Mouse (Mus musculus): ENCODE measurements around the gene Foxk2. TPM values are rescaled to one million over a fixed set of nuclear protein-coding genes. Genes with fewer than 3 reads are reported as not detected.

Gene Foxk2
- total RNA-seq (2022): 10 to 100 TPM; 26.8 to 32.9 (median 28.0) TPM

DNA sequence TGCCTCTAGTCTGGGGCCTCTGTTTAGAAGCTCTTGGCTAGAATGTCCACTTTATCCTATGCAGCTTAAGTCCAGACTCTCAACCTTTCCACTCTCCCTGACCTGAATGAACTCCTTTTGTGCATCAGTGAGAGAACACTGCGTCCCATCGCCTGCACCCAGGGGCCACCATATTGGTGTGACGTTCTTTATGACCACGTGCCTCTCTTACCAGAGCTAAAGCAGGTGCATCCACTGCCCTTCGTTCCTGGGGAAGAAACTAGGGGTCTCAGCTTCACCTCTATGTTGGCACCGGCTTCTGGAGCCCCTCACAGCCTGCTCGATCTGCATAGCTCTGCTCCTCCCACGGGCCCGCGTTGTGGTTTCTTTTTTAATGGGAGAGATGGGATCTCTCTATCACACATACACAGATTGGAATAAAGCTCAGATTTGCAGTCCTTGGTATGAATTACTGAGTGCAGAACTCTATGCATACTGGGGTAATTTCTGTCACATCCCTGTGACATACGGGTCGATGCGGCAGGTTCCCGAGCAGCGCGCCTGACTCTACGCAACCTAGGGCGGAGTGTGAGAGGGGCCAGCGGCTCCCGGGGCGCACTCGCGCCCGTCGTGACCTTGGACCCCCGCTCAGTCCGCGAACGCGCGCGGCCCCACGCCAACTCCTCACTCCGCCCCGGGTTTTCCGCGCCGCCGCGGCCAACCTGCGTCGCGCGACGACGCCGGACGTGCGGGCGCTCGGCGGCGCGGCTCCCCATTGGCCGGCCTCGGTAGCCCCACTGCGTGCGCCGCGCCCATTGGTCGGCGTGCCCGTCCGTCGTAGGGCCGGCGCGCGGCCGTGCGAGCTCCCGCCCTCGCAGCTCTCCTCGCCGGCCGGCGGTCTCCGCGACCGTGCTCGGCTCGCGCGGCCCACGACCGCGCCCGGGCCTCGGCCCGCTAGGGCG, at the start of gene Foxk2:
Foxk2 (plus strand) TSS at position 831 of the 941 bp plus-strand sequence.
- DNase-seq (ENCODE audit: low spot score in 2 of 2): peak; percentile 76 to 88

DNA sequence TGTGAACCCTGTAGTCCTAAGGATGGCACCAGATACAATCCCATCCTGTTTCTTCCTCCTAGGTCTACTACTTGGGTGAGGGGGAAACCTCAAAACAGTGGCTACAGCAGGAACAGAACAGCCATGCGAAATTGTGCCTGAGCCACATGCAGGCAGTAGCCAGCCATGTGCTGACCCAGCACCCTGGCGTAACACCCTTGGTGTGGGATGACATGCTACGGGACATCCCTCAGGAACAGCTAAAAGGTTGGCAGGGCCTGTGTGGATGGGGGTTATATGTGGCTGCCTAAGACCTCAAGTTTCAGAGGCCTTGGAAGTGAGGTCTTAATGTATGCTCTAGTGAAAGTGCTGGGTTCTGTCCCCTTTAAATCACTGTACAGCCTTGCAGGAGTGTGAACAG, 43.0 kb upstream of the Foxk2 start:
- DNase-seq (ENCODE audit: low spot score in 2 of 2): peak; percentile 17 to 30

DNA sequence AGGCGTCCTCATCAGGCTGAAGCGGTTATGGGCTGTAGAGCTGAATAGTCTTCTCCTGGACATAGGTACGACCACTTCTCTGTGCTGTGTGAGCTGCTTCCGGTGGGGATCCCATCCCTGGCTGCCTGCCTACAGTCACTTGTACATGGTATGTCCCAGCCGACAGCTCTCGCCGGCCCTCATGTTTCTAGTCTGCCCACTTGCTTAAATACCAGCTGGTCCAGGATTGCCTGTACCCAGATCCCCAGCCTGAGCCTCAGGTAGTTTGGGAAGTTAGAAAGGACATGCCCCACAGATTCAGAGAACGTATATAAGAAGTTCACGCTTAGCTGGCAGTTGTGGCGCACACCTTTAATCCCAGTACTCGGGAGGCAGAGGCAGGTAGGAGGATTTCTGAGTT, 40.0 kb upstream of the Foxk2 start:
- no peak for DNase-seq (ENCODE audit: low spot score in 2 of 2)

DNA sequence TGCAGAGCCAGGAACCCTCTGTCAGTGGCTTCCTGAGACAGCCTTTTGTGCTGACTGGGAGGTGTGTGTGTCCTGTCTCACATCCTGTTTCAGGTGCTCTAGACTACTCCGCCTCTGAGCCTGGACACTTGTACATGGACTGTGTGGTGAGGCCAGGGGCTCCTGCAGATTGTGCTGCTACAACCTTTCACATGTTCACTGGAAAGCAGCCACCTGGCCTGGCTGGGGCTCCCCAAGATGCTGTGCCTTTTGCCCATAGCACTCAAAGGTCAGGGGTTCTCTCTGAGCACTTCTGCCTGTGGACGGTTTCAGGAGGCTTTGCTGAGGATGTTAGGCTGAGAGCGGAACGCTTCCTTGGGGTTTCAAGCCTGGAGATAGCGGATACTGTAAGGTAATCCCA, 39.0 kb upstream of the Foxk2 start:
- DNase-seq (ENCODE audit: low spot score in 2 of 2): no peak

DNA sequence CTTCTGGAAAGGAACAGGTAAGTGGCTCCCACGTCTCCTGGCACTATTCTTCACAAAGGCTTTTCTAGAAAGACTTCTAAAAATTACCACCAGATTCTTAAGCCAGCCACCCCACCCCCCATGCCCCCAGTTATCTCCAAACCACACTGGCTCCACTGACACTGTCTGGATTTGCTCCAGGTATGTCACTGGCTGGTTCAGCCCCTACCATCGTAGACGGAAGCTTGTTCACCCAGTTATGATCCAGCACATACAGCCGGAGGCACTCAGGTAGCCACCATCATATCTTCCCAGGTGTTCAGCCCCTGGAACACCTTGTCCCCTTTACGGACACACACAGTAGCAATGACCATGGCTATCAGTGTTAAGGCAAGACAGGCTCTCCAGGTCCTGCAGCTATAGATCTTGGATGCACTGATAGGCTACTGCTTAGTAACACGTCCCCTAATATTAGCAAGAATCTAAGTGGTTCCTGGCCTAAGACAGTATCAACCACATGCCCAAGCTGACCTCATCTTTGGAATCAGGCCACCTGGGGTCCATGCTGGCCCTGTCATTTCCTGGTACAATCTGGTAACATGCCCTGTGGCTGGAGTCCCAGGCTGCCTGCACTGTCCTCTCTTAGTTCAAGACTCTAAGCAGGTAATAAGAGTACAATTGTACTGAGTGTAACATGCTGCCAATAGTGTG, 38.3 kb upstream of the Foxk2 start:
- no peak for DNase-seq (ENCODE audit: low spot score in 2 of 2)

DNA sequence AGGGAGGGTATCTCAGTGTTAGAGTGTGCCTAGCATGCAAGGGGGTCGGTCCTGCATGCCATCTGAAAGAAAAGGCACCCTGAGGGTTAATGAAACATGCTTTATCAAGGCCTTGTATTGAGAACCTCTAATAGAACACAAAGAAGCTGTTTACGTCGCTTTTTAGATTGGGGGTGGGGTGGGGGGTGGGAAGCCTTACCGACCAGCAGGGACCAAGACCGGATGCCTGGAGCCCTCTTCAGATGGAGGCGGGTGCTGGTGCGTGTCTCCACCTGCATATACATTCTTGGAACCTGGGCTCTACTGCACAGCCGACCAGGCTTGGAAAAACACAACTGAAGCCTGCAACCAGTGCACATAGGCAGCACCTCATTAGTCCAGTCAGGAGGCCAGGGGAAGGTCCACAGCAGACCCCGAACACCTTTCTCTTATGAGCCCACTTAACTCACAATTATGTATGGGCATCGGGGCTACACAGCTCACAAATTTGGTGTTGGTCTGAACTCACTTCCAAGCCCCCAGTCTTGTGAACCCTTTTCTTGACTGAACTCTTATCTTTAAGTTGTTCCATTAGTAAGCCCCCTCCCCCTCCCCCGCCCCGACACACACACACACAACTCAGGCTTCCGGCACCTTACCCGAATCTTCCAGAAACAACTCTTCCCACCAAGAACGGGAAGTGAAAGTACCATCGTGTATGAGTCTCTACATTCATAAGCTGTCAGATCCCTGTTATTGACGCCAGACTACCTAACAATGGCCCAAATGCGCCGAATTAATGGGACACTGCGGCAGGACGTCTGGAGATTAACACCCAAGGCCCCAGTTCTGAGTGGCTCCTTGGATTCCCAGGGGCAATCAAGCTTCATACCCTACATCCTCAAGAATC, 31.4 kb upstream of the Foxk2 start:
- DNase-seq (ENCODE audit: low spot score in 2 of 2): no peak

DNA sequence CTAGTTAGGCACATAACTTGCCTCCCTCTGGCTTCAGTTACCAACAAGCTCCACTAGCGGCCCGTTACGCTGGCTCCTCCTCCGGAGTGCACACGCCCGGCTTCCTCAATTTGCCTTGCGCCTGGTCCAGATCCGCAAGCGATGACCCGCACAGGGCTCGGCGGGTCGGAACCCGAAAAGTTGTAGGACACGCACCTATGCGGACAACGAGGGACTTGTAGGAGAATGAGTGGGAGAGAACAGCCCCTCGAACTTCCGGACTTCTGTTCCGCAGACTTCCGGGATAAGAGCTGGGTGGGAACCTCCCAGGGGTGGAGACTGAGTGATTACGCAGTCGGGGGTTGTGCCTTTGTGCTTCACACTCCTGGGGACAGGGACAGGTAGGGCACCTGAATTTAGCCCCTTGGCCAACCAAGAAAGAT, 30.8 kb upstream of the Foxk2 start, which contains the start of gene Cybc1:
Cybc1 (minus strand) TSS at position 305 of the 422 bp plus-strand sequence.
- DNase-seq (ENCODE audit: low spot score in 2 of 2): peak; percentile 44 to 60

DNA sequence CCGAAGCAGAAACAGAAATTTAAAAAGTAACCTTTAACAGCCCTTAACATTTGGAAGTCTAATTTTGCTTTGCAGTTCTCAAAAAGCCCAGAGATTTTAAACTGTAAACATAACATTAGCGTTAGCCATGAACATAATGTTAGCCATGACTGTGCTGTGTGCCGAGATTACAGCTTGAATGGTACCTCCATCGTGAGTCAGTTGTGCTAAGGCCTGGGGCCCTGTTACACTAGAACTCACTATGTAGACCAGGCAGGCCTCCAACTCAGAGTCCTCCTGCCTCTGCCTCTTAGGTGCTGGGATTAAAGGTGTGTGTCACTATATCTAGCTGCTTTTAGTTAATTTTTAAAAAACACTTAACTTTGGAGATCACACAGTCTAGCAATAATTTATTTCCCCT, 28.6 kb upstream of the Foxk2 start:
- DNase-seq (ENCODE audit: low spot score in 2 of 2): no peak

DNA sequence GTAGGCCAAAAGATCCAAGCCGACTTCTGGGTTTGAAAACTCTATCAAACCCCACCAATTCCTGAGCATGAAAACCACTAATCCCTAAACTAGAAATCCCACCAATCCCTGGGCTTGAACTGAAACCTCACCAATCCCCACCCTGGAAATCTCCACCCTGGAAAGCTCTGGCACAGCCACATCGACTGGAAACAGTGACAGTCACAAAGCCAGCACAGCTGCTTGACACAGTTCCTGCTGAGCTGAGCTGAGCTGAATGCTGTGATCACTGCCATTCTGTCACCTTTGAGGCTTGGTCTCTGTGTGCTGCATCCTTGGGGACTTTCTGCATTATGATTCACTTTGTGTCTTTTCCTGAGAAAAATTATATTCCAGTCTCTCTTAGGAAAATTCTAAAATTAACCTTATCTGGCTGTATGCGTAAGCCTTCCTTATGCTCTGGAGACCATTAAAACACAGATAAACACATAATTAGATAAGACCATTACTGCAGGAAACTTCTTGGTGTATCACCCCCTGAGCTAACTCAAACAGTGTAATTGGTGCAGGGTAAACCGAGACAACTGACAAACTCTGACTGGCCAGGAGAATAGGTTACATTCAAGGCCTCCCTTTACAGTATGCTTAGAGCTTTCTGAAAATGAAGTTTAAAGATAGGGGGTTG, 28.0 kb upstream of the Foxk2 start:
- DNase-seq (ENCODE audit: low spot score in 2 of 2): no peak

DNA sequence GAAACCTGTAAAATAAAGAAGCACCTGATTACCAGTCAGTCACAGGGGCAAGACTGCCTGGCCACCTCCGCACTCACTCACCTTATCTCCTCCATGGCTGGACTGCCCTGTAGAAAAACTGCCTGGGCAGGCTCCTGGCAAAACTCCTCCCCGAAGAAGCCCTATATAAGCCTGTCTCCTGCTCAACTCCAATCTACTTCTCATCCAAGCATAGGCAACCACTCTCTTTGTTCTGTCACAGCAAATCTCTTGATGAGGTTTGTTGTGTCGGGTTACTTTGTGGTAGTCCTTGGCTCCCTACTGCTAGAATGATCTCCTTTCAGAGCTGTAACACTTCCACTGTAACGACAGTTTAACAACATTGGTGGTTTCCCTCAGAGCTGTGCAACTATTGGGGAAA, 27.1 kb upstream of the Foxk2 start:
- no peak for DNase-seq (ENCODE audit: low spot score in 2 of 2)

DNA sequence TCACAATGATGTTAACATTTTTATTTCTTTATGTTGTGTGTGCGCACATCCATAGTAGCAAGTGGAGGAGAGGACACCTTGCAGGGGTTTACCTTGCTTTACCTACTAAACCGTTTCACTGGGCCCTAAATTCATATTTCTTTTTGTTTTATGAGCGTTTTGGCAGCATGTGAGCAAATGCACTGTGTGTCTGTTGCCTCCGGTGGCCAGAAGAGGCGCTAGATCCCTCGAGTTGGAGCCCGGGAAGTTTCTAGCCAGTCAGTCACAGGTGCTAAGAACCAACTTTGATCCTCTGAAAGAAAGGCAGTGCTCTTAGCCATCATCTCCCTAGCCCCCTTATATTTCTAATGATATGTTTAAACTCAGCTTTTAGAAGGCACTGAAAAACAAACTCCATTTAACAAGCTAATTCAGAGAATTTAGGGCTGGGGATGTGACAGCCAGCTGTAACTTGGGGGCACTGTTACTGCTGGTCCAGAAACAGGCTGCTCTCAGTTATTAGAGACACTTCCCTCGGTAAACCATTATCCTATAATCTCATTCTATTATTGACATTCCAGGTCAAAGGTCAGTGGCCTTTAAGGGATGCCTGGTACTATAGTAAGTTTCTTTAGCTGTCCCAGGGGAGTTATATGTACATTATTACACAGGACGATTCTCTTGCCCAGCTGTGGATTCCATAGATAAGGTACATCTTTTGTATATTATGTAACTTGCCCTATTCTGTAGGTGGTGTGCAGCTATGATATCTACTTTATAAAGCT, 24.1 kb upstream of the Foxk2 start:
- no peak for DNase-seq (ENCODE audit: low spot score in 2 of 2)

DNA sequence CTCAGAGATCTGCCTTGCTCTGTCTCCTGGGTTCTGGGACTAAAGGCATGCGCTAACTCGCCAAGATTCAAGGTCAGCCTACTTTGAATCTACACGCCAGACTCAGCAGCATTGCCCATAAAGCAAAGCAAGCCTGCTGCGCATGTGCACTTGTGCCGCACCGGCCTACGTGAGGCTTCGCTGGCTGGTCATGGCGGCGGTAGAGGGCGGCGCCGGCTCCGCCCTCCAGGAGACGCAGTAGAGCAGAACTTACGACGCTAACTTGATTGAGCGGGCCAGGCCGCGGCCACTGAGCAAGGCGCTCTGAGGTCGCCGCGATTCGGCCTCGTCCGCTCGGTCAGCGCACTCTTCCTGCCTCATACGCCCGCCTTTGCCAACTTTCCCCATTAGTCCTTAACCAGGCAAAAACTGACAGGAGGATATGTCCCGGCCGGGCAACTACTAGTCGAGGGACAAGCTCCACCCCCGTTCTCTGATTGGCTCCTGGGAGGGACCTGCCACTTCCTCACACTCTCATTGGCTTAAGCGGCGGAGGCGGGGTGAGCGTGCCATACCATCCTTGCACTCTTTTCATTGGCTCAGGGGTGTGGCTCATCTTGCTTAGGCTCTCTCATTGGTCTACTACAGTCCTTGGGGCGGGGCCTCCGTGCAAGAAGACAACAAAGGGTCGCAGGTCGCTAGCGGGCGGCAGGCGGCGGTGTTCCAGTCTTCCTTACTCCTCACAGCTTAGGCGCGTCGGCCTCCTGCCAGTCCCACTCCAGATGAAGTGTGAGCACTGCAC, 23.0 kb upstream of the Foxk2 start, which contains the start of gene Narf:
Narf (plus strand) TSS at position 690 of the 781 bp plus-strand sequence.
- peak; percentile 99 to 100 for DNase-seq (ENCODE audit: low spot score in 2 of 2)

DNA sequence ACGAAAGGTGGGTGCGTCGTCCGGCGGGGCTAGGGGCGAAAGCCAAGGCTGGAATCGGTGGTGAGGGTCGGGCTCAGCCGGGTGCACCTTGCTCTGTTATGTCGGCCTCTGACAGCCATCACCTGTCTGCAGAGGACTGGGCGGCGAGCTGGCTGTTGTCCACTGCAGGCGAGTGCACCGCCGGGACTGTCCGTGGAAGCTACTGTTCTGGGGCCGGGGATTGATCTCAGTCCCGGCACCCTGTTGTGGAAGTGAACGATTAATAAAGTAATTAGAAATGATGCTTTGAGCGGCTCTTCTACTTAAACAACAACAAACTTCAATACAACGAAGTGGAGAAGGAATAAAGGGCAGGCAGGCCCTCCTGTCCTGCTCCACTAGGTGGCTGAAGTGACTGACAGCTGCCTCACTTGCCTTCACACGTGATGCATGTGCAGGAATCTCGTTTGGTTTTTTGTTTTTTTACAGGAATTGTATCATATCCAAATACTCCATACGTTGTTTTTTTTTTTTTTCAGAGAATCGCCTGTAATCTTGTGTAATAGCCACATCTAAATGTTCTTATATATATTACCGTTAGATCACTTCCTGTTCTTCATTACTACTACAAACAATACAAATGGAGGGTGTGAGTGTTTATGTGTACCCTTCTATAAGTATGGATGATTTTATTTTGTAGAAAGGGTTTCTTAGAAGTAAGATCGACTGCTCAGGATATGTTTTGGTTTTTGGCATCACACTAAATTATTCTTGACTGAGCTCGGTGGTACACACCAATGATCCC, 22.3 kb upstream of the Foxk2 start:
- no peak for DNase-seq (ENCODE audit: low spot score in 2 of 2)

DNA sequence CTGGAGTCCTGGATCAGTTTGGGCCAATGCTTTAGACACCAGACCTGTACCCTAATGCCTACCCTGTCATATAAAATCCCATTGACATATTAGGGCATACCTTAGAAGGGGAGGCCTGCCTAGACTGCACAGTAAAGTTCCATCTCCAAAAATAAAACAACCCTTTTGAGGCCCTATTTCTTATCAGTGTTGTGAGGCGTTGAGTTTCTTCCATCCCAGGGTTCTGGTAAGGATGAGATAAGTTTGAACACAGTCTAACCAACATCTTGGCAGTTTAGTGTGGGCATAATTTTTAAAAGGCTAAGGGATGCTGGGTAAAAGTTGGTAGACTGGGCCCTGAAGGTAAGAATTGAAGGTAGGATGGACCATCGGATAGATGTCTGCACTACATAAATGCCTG, 20.1 kb upstream of the Foxk2 start:
- no peak for DNase-seq (ENCODE audit: low spot score in 2 of 2)

DNA sequence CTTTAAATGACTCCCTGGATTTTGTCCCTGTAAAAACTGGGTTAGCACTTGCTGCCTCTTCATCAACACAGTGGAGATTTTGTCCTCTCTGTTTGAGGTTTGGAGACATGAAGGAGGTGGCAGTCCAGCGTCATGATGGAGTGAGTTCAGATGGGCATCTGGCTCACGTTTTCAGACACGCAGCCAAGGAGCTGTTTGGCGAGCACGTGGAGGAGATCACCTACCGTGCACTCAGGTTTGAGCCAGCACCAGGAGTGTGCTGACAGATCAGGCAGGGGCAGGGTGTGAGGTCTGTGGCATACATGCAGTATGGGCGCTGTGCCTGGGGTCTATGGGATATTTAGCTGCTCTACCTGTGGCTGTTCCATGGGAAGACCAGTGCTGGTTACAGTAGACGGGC, 9.6 kb upstream of the Foxk2 start:
- DNase-seq (ENCODE audit: low spot score in 2 of 2): no peak

DNA sequence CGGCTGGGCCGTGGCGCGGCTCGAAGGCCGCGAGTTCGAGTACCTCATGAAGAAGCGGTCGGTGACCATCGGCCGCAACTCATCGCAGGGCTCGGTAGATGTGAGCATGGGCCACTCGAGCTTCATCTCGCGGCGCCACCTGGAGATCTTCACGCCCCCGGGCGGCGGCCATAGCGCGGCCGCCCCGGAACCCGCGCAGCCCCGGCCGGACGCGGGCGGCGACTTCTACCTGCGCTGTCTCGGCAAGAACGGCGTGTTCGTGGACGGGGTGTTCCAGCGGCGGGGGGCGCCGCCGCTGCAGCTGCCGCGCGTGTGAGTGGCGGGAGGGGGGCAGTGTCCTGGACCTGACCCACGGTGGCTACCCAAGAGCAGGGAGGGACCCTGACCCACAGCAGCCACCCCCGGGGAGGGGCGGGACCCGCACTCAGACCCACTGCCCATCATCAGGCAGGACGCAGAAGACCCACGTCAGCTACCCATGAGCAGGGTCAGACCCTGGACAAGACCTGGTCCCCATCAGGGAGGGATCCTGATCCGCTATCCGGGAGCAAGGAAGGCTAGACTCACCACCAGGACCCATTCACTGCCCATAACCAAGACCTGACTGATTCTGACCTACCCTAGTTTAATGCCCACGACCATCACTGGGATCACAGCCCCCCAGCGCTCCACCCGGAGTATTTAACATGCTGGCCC, 569 bp downstream of the Foxk2 start:
- DNase-seq (ENCODE audit: low spot score in 2 of 2): peak in 1 of 2 experiments; percentile 16

DNA sequence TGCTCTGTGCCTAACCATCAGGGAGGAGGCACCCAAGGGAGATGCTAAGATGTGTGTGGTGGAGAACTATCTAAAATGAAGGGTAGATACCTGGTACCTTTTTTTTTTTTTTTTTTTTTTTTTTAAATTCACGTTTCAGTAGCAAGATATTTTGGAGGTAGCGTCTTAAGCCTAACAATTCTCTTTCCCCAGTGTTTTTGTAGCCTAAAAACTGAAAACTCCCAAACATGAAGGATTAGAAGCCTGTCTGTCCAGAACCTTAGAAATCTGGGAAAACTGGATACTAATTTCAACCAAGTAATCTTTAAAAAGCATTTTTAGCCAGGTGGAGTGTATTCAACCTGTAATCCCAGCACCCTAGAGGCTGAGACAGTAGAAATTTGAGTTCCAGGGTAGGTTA, 1.3 kb downstream of the Foxk2 start:
- DNase-seq (ENCODE audit: low spot score in 2 of 2): no peak

DNA sequence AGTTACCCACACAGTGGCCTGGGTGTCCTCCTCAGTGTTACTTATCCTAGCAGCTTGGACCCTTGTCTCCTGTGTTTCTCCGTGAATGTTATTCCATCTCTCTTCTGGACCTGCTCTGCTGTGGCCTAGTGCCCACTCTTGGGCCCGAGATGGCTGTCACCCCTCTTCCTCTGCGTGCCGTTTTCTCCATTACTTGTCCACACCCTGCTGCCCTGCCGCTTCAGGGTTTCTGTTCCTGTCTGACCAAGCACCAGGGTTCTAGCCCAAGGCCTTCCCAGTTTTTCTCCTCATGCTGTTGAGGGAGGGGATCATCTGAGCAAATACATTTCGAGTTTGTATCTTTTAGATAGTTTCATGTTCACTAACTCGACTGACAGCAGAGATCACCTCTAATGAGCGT, 17.7 kb downstream of the Foxk2 start:
- DNase-seq (ENCODE audit: low spot score in 2 of 2): no peak
